Mouse (Mus musculus): ENCODE measurements around the gene Atf6. TPM values are rescaled to one million over a fixed set of nuclear protein-coding genes. Genes with fewer than 3 reads are reported as not detected.

Atf6 gene
- total and polyA plus RNA-seq, 3 experiments: 11.7 to 16.4 TPM; not detected in 1

DNA sequence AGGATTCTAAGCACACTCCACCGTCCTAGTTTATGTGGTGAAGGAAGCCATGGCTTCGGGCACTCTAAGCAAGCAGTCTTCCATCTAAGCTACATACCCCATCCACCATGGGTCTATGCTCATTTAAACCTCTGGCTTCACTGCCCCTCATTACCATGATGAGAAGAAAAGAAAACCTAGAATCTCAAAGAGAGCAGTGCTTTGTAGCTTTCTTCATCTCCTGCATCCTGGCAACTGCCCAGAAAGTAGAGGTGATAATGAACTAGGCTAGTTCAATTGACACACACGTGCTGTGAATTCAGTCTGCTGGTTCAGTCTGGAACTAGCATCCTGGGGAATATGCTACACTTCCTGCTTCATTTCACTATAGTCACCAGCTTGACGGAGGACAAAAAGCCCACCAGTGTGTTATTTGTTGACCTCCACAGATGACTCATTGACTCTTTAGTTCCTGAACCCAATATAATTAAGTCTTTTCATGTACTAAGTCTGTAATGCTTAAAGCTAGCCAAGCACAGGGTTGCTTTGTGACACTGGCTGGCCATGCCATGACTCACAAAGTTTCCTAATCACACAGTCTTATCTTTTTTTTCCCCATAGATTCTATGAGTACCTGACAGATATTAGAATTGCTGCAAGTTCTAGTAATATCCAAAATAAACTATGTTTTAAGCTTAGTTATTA lies 162.5 kb downstream of the Atf6 start:
- H3K9me3 ChIP-seq (replicated peaks; ENCODE audit: insufficient read depth, low read length): no peaks in the 10 kb centered on the region
- no peaks in the 10 kb centered on the region for H3K27me3 ChIP-seq (ENCODE audit: control insufficient read depth in 1 of 2, insufficient read depth in 2 of 2, low read length in 2 of 2)
- DNase-seq (ENCODE audit: low read depth, low spot score): no peak
- H3K9ac ChIP-seq (ENCODE audit: control insufficient read depth, low read depth, low read length, poor library complexity, severe bottlenecking): no peak overlapping the region
- H3K27ac ChIP-seq (ENCODE audit: control insufficient read depth, low read depth, low read length): no peak overlapping the region
- peaks cover 0 to 9% of the 10 kb centered on the region in 2 experiments; a peak in 2 of 4 replicates for H3K36me3 ChIP-seq (ENCODE audit: control insufficient read depth in 1 of 2, insufficient read depth in 2 of 2, low read length in 2 of 2)
- H3K79me2 ChIP-seq (ENCODE audit: control insufficient read depth, insufficient read depth, low read length, poor library complexity): no peaks in the 10 kb centered on the region
- TF ChIP-seq ELF1 (IDR thresholded peaks at IDR 0.05; ENCODE audit: low read depth, low read length): no peak
- TF ChIP-seq KAT2A (conservative IDR thresholded peaks at IDR 0.05; ENCODE audit: low read depth, low read length): no peak
- no peak for TF ChIP-seq MAFK (IDR thresholded peaks at IDR 0.05; ENCODE audit: borderline replicate concordance, low read depth, low read length)
- no peak for TF ChIP-seq MAZ (IDR thresholded peaks at IDR 0.05; ENCODE audit: low read depth, low read length)
- TF ChIP-seq USF2 (IDR thresholded peaks at IDR 0.05; ENCODE audit: borderline replicate concordance in 1 of 2, insufficient read depth in 1 of 2, low read depth in 1 of 2, low read length in 2 of 2): no peak
- no peak for TF ChIP-seq POLR2AphosphoS5 (IDR thresholded peaks at IDR 0.05; ENCODE audit: borderline replicate concordance, low read depth, low read length)
- TF ChIP-seq BHLHE40 (IDR thresholded peaks at IDR 0.05; ENCODE audit: borderline replicate concordance, low read depth, low read length): no peak
- TF ChIP-seq POLR2A (IDR thresholded peaks at IDR 0.05; ENCODE audit: control insufficient read depth in 1 of 2, insufficient read depth in 1 of 2, low read depth in 1 of 2, low read length in 2 of 2, poor library complexity in 1 of 2): no peak
- no peak for TF ChIP-seq CHD1 (IDR thresholded peaks at IDR 0.05; ENCODE audit: low read depth, low read length)
- no peak for TF ChIP-seq USF1 (IDR thresholded peaks at IDR 0.05; ENCODE audit: low read depth, low read length)
- no peak for TF ChIP-seq RAD21 (IDR thresholded peaks at IDR 0.05; ENCODE audit: low read depth, low read length)
- TF ChIP-seq CHD2 (IDR thresholded peaks at IDR 0.05; ENCODE audit: low read length): no peak
- TF ChIP-seq ZMIZ1 (IDR thresholded peaks at IDR 0.05; ENCODE audit: low read depth, low read length): no peak
- TF ChIP-seq CTCF (IDR thresholded peaks at IDR 0.05 in 2 of 3, conservative IDR thresholded peaks at IDR 0.05 in 1 of 3; ENCODE audit: control insufficient read depth in 1 of 3, insufficient read depth in 1 of 3, low read depth in 2 of 3, low read length in 3 of 3, poor library complexity in 1 of 3, severe bottlenecking in 1 of 3): no peak
- no peak for TF ChIP-seq MAX (IDR thresholded peaks at IDR 0.05; ENCODE audit: low read length)
- peaks cover 0 to 9% of the 10 kb centered on the region in 2 experiments; a peak in 2 of 4 replicates for H3K4me1 ChIP-seq (ENCODE audit: control insufficient read depth in 1 of 2, insufficient read depth in 2 of 2, low read length in 2 of 2)
- no peak overlapping the region for H3K4me3 ChIP-seq (ENCODE audit: control insufficient read depth in 1 of 2, insufficient read depth in 1 of 2, low read depth in 2 of 2, low read length in 2 of 2)

GRCm38 (mm10) chr1:170704103-170704502 lies 163.5 kb downstream of the Atf6 start:
- H3K9ac ChIP-seq (ENCODE audit: control insufficient read depth, low read depth, low read length, poor library complexity, severe bottlenecking): no peak overlapping the region
- H3K4me1 ChIP-seq (ENCODE audit: control insufficient read depth in 1 of 2, insufficient read depth in 2 of 2, low read length in 2 of 2): peaks cover 0 to 3% of the 10 kb centered on the region in 2 experiments; a peak in 1 of 4 replicates
- H3K4me3 ChIP-seq (ENCODE audit: control insufficient read depth in 1 of 2, insufficient read depth in 1 of 2, low read depth in 2 of 2, low read length in 2 of 2): no peak overlapping the region
- H3K27me3 ChIP-seq (ENCODE audit: control insufficient read depth in 1 of 2, insufficient read depth in 2 of 2, low read length in 2 of 2): no peaks in the 10 kb centered on the region
- no peaks in the 10 kb centered on the region for H3K79me2 ChIP-seq (ENCODE audit: control insufficient read depth, insufficient read depth, low read length, poor library complexity)
- no peak for DNase-seq (ENCODE audit: low read depth, low spot score)
- H3K9me3 ChIP-seq (replicated peaks; ENCODE audit: insufficient read depth, low read length): no peaks in the 10 kb centered on the region
- no peak for TF ChIP-seq ZNF384 (IDR thresholded peaks at IDR 0.05; ENCODE audit: low read depth, low read length)
- TF ChIP-seq EP300 (IDR thresholded peaks at IDR 0.05; ENCODE audit: low read depth in 1 of 2, low read length in 2 of 2): no peak
- no peak for TF ChIP-seq GABPA (IDR thresholded peaks at IDR 0.05; ENCODE audit: low read depth, low read length)
- no peak for TF ChIP-seq MXI1 (IDR thresholded peaks at IDR 0.05; ENCODE audit: low read depth, low read length)
- no peak for TF ChIP-seq USF1 (IDR thresholded peaks at IDR 0.05; ENCODE audit: low read depth, low read length)
- no peak for TF ChIP-seq RCOR1 (IDR thresholded peaks at IDR 0.05; ENCODE audit: low read depth, low read length)
- TF ChIP-seq E2F4 (IDR thresholded peaks at IDR 0.05; ENCODE audit: borderline replicate concordance, low read depth, low read length): no peak
- no peak overlapping the region for H3K27ac ChIP-seq (ENCODE audit: control insufficient read depth, low read depth, low read length)
- H3K36me3 ChIP-seq (ENCODE audit: control insufficient read depth in 1 of 2, insufficient read depth in 2 of 2, low read length in 2 of 2): peaks cover 0 to under 1% of the 10 kb centered on the region in 2 experiments; a peak in 1 of 4 replicates

All from MEL (cell line).